Mouse (Mus musculus) spleen, adult 12 weeks (tissue): ENCODE data around the gene Wdr35.
"Not testable (repeated sequence)": the region's sequence is repeated elsewhere in the genome, so short reads cannot be mapped to it uniquely, and the experiment has no call there.

Source experiments
- DNase-seq: peaks from one replicate; pipeline ENCODE4 v3.0.0; 2022; ENCODE audit warnings: low spot score

Gene Wdr35

GRCm38 (mm10) chr12:9007811-9008210, 34.1 kb downstream of the Wdr35 start:
- no peak for DNase-seq

GRCm38 (mm10) chr12:9010311-9010710, 36.6 kb downstream of the Wdr35 start:
- DNase-seq, result no peak

- DNase-seq, result no peak
These were observed 42.7 kb downstream of the Wdr35 start for GRCm38 (mm10) chr12:9016376-9016775.

GRCm38 (mm10) chr12:9020431-9020830, 46.7 kb downstream of the Wdr35 start:
- no peak for DNase-seq

- no peak for DNase-seq
These were observed 47.3 kb downstream of the Wdr35 start for GRCm38 (mm10) chr12:9020986-9021385.

- no peak for DNase-seq
These were observed 49.3 kb downstream of the Wdr35 start for GRCm38 (mm10) chr12:9023031-9023430.

GRCm38 (mm10) chr12:9024071-9024470, 50.4 kb downstream of the Wdr35 start:
- DNase-seq, result no peak

- no peak for DNase-seq
These were observed 51.0 kb downstream of the Wdr35 start for GRCm38 (mm10) chr12:9024736-9025135.

GRCm38 (mm10) chr12:9026843-9027242, 53.2 kb downstream of the Wdr35 start:
- no peak for DNase-seq

- not testable (repeated sequence) for DNase-seq
These were observed 55.1 kb downstream of the Wdr35 start for GRCm38 (mm10) chr12:9028816-9029215.

- DNase-seq, result no peak
These were observed 55.8 kb downstream of the Wdr35 start for GRCm38 (mm10) chr12:9029506-9029887.

GRCm38 (mm10) chr12:9029888-9030723, 56.4 kb downstream of the Wdr35 start, which contains the start of gene Ttc32:
Gene Ttc32, plus strand, starts transcription at chr12:9029997.
- peak; percentile 88 for DNase-seq

GRCm38 (mm10) chr12:9031166-9031565, 57.5 kb downstream of the Wdr35 start:
- no peak for DNase-seq

- no peak for DNase-seq
These were observed 59.4 kb downstream of the Wdr35 start for GRCm38 (mm10) chr12:9033140-9033539.

GRCm38 (mm10) chr12:9036409-9036808, 62.7 kb downstream of the Wdr35 start:
- no peak for DNase-seq

- no peak for DNase-seq
These were observed 66.5 kb downstream of the Wdr35 start for GRCm38 (mm10) chr12:9040177-9040576.

- no peak for DNase-seq
These were observed 67.0 kb downstream of the Wdr35 start for GRCm38 (mm10) chr12:9040686-9041085.

- no peak for DNase-seq
These were observed 68.6 kb downstream of the Wdr35 start for GRCm38 (mm10) chr12:9042316-9042715.

GRCm38 (mm10) chr12:9042759-9043158, 69.1 kb downstream of the Wdr35 start:
- DNase-seq, result no peak

GRCm38 (mm10) chr12:9044666-9045065, 71.0 kb downstream of the Wdr35 start:
- DNase-seq, result no peak

GRCm38 (mm10) chr12:9046674-9047073, 73.0 kb downstream of the Wdr35 start:
- DNase-seq, result no peak

GRCm38 (mm10) chr12:9048090-9048489, 74.4 kb downstream of the Wdr35 start:
- DNase-seq, result no peak

- no peak for DNase-seq
These were observed 77.1 kb downstream of the Wdr35 start for GRCm38 (mm10) chr12:9050824-9051223.
